Mouse (Mus musculus): ENCODE data around the gene Arl6ip4. TPM values are rescaled to one million over a fixed set of nuclear protein-coding genes. Genes with fewer than 3 reads are reported as not detected.

The Arl6ip4 gene
- total and polyA plus RNA-seq, 2 experiments, result 19.3 to 23.6 TPM

- no peaks in the 10 kb centered on the region for H3K79me2 ChIP-seq (ENCODE audit: control insufficient read depth, insufficient read depth, low read length)
- no peaks in the 10 kb centered on the region for H3K36me3 ChIP-seq (ENCODE audit: control insufficient read depth, insufficient read depth, low read length)
- no peaks in the 10 kb centered on the region for H3K27me3 ChIP-seq (ENCODE audit: control insufficient read depth, insufficient read depth, low read length)
- 95% methylated on average over 17 of the region's 17 CpGs for WGBS
- no peak for DNase-seq (ENCODE audit: extremely low read depth, low read depth, low spot score)
- TF ChIP-seq POLR2A (IDR thresholded peaks at IDR 0.05; ENCODE audit: extremely low read depth, insufficient read depth, low read length) (no peak), CTCF (IDR thresholded peaks at IDR 0.05; ENCODE audit: low read depth, low read length) (no peak)
- no peak overlapping the region for H3K9ac ChIP-seq (ENCODE audit: low read depth, low read length)
- H3K4me1 ChIP-seq (ENCODE audit: control insufficient read depth, insufficient read depth, low read length), result no peaks in the 10 kb centered on the region
- no peak overlapping the region for H3K4me3 ChIP-seq (ENCODE audit: insufficient read depth, low read depth, low read length)
- H3K27ac ChIP-seq (replicated peaks; ENCODE audit: insufficient read depth, low read depth, low read length), result no peak overlapping the region
These were observed 32.8 kb upstream of the Arl6ip4 start for GRCm38 (mm10) chr5:124082941-124083688.

DNA sequence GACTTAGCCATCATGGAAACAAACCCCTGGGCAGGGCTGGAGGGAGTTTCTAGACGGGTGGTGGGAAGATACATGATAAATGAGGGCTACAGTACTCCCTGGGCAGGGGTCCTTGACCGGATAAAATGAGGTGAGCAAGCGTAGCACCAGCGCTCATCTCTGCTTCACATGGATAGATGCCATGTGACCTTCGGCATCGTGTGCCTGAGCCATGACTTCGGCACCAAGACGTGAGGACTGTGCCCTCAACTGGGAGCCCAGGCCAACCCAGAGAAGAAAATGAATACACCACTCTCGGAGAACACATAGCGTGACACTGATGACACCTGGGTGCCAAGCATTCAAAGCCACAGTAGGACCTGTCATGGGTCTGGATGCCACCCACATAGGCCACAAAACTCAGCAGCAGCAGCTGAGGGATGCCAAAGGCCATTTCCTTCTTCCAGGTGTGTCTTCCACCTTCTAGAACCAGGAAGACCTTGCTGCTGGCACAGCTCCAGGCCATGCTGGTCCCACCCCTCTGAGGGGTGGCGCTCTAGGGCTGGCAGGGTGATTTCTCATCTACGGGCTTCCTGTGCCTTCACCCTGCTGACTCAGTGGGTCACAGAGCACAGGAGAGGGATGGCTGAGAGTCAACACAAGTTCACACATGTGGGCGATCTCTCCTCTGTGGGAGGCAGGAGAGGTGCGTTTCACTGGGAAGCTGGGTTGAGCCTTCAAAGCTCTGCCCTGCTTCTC is 31.9 kb upstream of the Arl6ip4 start:
- Histone ChIP-seq H3K4me1 (ENCODE audit: control insufficient read depth, insufficient read depth, low read length) (no peaks in the 10 kb centered on the region), H3K79me2 (ENCODE audit: control insufficient read depth, insufficient read depth, low read length) (no peaks in the 10 kb centered on the region), H3K27ac (replicated peaks; ENCODE audit: insufficient read depth, low read depth, low read length) (no peak overlapping the region), H3K36me3 (ENCODE audit: control insufficient read depth, insufficient read depth, low read length) (no peaks in the 10 kb centered on the region), H3K27me3 (ENCODE audit: control insufficient read depth, insufficient read depth, low read length) (no peaks in the 10 kb centered on the region), H3K9ac (ENCODE audit: low read depth, low read length) (no peak overlapping the region), H3K4me3 (ENCODE audit: insufficient read depth, low read depth, low read length) (no peak overlapping the region)
- 40% methylated on average over 14 of the region's 14 CpGs for WGBS
- TF ChIP-seq POLR2A (IDR thresholded peaks at IDR 0.05; ENCODE audit: extremely low read depth, insufficient read depth, low read length) (no peak), CTCF (IDR thresholded peaks at IDR 0.05; ENCODE audit: low read depth, low read length) (no peak)
- DNase-seq (ENCODE audit: extremely low read depth, low read depth, low spot score), result peak; percentile 63

DNA sequence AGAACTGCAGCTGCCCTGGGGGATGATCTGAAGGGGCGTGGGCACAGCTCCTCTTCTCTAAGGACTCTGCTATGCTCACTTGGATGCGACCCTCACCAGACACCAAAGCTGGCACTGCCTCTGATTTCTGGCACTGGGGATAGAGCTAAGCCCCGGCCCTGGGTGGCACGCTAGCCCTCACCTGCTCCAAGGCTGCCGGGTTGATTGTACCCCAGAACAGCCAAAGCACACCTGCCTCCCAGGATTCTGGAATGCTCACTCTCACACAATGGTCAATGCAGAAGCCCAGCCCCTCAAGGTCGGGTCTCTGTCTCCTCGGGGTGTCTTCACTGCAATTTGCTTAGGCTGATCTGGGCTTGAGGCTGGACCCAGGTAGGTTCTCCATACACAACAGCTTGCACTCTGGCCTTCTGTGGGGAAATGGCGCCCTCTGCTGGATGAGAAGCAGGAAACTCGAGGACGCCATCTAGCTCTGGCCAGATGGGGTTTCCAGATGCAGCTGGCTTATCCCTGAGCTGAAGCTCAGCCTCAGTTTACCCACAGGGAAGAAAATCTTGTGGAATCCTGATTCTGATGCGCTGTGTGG is 31.2 kb upstream of the Arl6ip4 start:
- Histone ChIP-seq H3K9ac (ENCODE audit: low read depth, low read length) (no peak overlapping the region), H3K4me3 (ENCODE audit: insufficient read depth, low read depth, low read length) (no peak overlapping the region), H3K27me3 (ENCODE audit: control insufficient read depth, insufficient read depth, low read length) (no peaks in the 10 kb centered on the region), H3K79me2 (ENCODE audit: control insufficient read depth, insufficient read depth, low read length) (no peaks in the 10 kb centered on the region), H3K27ac (replicated peaks; ENCODE audit: insufficient read depth, low read depth, low read length) (no peak overlapping the region), H3K4me1 (ENCODE audit: control insufficient read depth, insufficient read depth, low read length) (no peaks in the 10 kb centered on the region), H3K36me3 (ENCODE audit: control insufficient read depth, insufficient read depth, low read length) (no peaks in the 10 kb centered on the region)
- peak; percentile 64 for DNase-seq (ENCODE audit: extremely low read depth, low read depth, low spot score)
- no peak for TF ChIP-seq POLR2A (IDR thresholded peaks at IDR 0.05; ENCODE audit: extremely low read depth, insufficient read depth, low read length)
- peak; percentile 99 for TF ChIP-seq CTCF (IDR thresholded peaks at IDR 0.05; ENCODE audit: low read depth, low read length)
- WGBS, result 38% methylated on average over 11 of the region's 11 CpGs

DNA sequence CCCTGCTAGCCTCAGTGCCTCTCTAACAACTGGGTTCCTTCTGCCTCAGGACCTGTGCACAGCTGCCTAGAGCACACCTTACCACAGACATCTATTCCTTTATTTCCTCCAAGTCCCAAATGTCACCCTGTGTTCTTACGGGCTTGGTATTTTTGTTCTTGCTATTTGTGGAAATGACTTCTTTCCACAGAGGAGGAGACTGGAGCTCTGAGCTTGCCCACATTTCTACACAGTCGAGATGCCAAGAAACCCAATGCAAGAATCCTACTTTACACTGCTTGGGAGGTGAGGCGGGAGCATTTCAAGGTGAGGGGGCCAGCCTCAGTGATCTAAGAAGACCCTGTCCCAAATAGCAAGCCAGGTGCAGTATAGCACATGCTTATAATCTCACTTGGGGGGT is 30.4 kb upstream of the Arl6ip4 start:
- DNase-seq (ENCODE audit: extremely low read depth, low read depth, low spot score), result no peak
- Histone ChIP-seq H3K27me3 (ENCODE audit: control insufficient read depth, insufficient read depth, low read length) (no peaks in the 10 kb centered on the region), H3K4me3 (ENCODE audit: insufficient read depth, low read depth, low read length) (no peak overlapping the region), H3K4me1 (ENCODE audit: control insufficient read depth, insufficient read depth, low read length) (no peaks in the 10 kb centered on the region), H3K9ac (ENCODE audit: low read depth, low read length) (no peak overlapping the region), H3K79me2 (ENCODE audit: control insufficient read depth, insufficient read depth, low read length) (no peaks in the 10 kb centered on the region), H3K27ac (replicated peaks; ENCODE audit: insufficient read depth, low read depth, low read length) (no peak overlapping the region), H3K36me3 (ENCODE audit: control insufficient read depth, insufficient read depth, low read length) (no peaks in the 10 kb centered on the region)
- WGBS, result 85% methylated on average over 3 of the region's 3 CpGs
- TF ChIP-seq CTCF (IDR thresholded peaks at IDR 0.05; ENCODE audit: low read depth, low read length), result no peak
- no peak for TF ChIP-seq POLR2A (IDR thresholded peaks at IDR 0.05; ENCODE audit: extremely low read depth, insufficient read depth, low read length)

- H3K9ac ChIP-seq (ENCODE audit: low read depth, low read length), result no peak overlapping the region
- no peaks in the 10 kb centered on the region for H3K79me2 ChIP-seq (ENCODE audit: control insufficient read depth, insufficient read depth, low read length)
- H3K27me3 ChIP-seq (ENCODE audit: control insufficient read depth, insufficient read depth, low read length), result no peaks in the 10 kb centered on the region
- peaks cover 3% of the 10 kb centered on the region; the same call in 1 of the 2 replicates for H3K4me1 ChIP-seq (ENCODE audit: control insufficient read depth, insufficient read depth, low read length)
- no peaks in the 10 kb centered on the region for H3K36me3 ChIP-seq (ENCODE audit: control insufficient read depth, insufficient read depth, low read length)
- H3K27ac ChIP-seq (replicated peaks; ENCODE audit: insufficient read depth, low read depth, low read length), result no peak overlapping the region
- TF ChIP-seq POLR2A (IDR thresholded peaks at IDR 0.05; ENCODE audit: extremely low read depth, insufficient read depth, low read length), result no peak
- no peak for TF ChIP-seq CTCF (IDR thresholded peaks at IDR 0.05; ENCODE audit: low read depth, low read length)
- H3K4me3 ChIP-seq (ENCODE audit: insufficient read depth, low read depth, low read length), result no peak overlapping the region
- DNase-seq (ENCODE audit: extremely low read depth, low read depth, low spot score), result no peak
- WGBS, result 87% methylated on average over 4 of the region's 4 CpGs
These were observed 29.0 kb upstream of the Arl6ip4 start for GRCm38 (mm10) chr5:124086876-124087275.

Measured in liver, adult 2 months (tissue).